Mouse (Mus musculus) cerebellum, adult 18-20 months (tissue): ENCODE results near the gene Cdk6.
"Not testable (repeated sequence)": the region's sequence is repeated elsewhere in the genome, so short reads cannot be mapped to it uniquely, and the experiment has no call there.

Experiments
- DNase-seq, 2 experiments: peaks; one replicate each; pipeline ENCODE4 v3.0.0; 2021

Cdk6 gene

DNA sequence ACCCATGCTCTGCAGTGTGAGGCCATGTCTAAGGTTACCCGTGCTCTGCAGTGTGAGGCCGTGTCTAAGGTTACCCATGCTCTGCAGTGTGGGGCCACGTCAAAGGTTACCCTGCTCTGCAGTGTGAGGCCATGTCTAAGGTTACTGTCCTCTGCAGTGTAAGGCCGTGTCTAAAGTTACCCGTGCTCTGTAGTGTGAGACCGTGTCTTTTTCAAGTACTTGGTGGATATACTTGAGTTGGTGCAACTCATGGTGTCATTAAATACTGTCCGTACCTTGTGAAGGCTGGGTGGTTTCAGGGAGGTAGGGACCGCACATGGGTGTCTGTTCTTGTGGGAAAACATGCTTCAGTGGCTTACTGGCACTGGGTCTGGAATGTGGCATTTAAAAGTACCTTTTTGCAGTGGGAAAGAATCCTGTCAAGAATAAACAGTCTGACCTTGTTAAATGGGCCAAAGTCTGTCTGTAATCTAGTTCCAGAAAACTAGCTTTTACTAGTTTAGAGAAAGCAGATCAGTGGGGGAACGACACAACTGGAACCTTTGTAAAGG, 97.2 kb downstream of the Cdk6 start:
- not testable (repeated sequence) for DNase-seq

DNA sequence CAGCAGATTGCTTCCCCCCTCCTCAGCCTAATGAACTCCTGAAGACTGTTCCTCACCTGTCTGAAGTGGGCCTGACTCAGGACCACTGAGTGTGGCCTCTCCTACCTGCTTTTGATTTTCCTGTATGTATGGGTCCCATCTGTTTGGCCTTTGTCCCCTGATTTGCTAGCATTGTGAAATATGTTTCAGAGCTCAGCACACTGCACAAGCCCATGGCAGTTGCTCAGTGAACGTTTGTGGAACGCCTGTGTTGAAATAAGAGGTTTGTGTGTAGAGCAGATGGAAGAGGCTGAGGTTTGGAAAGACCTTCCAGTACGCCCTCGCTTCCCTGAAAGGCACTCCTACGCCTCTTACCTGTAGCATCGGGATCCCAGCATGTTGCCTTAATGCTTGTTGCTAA, 98.1 kb downstream of the Cdk6 start:
- not testable (repeated sequence) for DNase-seq

GRCm38 (mm10) chr5:3442524-3442923, 101.2 kb downstream of the Cdk6 start:
- DNase-seq = not testable (repeated sequence)

GRCm38 (mm10) chr5:3451233-3451632, 109.9 kb downstream of the Cdk6 start:
- DNase-seq = not testable (repeated sequence)

DNA sequence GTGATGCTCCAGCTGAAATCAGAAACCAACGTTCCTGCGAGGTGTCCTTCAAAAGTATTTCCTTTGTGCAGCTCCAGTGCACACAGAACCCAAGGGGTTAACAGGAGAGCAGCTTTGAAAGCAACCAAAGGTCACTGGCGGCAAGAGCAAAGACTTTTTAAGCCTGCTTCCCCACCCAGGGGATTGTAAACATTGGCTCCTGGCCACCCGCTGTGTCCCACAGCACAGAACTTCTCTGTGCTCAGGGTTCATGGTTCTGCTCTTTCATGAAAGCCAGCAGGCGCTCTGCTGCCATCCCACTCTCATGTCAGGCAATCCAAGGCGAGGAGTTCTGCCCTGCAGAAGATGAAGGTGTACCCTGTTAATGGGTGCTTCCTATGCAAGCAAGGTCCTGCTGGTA, 112.7 kb downstream of the Cdk6 start:
- not testable (repeated sequence) for DNase-seq

GRCm38 (mm10) chr5:3460907-3461306, 119.6 kb downstream of the Cdk6 start:
- no peak for DNase-seq

DNA sequence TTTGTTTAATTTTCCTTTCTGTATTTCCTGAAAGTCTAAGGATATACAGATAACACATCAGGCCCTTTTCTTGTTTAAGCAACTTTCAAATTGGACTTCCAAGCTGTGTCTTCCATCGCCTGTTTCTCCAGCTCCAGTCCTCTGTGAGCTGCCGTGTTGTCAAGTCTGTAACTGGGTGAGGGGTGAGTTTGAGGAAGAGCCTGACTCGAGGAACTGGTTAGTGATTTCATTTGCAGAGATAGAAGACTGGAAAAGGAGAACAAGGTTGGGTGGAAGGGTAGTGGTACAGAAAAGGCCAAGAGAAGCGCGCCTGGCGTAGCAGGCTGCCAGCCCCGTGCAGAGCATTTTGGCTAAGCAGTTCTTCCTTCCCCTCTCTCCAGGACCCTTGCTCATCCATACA, 120.1 kb downstream of the Cdk6 start:
- DNase-seq = no peak

DNA sequence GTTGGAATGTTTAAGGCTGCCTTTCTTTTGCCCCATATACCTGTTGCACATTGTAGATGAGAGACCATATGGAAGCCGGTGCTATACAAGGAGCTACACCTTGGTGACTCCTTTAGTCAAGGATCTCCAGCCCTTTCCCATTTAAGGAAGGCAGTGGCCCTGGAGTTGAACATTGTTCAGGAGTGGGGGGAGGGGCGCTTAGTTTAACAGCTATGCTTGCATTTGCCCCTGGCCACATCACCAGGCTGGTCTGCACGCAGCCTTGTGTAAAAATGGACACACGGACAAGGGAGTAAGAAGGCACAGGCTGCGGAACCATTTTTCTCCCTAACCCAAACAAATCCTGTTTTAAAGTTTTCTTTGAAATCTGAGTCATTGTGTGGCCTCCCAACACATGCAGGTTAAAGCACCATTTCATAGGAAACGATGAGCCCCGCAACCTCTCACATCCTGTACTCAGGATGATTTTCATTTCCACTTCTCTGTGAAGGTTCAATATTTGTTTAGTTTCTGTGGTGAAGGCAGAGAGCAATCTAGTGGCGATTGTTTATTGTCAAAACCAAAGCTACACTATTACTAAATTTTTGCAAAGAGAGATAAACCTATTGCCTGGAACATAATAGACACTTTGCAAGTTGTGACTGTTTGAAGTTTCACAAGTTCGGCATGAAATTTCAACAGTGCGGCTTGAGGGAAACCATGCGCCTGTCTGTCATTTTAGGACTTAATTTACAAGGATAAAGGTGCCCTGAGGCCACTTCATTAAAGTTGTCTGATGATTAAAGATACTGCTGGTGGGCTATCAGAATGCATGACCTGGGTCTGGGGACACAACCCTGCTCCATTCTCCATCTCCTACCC, 121.8 kb downstream of the Cdk6 start:
- no peak for DNase-seq

GRCm38 (mm10) chr5:3463758-3464157, 122.5 kb downstream of the Cdk6 start:
- DNase-seq = no peak

GRCm38 (mm10) chr5:3466069-3466877, 125.0 kb downstream of the Cdk6 start:
- DNase-seq = no peak

DNA sequence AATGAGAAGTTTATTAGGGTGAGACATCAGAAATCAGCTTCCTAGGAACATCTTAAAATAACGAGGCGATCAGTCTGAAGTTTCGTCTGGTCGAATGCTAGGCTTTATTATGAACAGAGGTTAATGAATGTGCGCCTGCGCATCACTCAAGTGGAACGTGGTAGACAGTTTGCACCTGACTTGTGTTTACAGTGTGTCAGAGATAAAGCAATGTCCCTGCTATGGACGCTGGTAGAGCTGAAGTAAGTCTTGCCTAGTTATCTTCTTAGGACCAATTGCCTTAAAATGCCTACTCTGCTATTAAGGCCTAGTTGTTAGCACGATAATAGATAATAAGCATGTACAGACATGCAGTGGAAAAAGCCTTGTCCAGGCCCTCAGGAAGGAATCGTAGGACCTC, 129.6 kb downstream of the Cdk6 start:
- no peak for DNase-seq

GRCm38 (mm10) chr5:3472311-3473156, 131.2 kb downstream of the Cdk6 start:
- no peak for DNase-seq

DNA sequence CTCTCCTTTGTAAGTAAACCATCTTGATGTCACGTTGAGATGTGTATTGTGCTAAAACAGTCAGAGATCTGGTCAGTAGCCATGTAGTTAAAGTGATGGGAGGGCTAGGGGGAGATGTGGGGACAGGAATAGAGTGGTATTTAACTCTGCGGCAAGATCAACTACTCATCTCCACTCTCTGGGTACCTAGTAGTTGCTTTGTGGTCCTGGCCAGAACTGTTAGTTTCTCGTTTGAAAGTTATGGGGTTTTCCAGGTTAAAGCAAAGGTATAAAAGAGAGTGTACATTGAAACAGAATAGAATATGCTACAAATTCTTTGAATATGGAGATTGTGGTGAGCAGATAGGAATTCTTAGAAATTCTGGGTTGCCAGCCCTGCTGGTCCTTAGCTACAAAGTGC, 136.4 kb downstream of the Cdk6 start:
- no peak for DNase-seq

DNA sequence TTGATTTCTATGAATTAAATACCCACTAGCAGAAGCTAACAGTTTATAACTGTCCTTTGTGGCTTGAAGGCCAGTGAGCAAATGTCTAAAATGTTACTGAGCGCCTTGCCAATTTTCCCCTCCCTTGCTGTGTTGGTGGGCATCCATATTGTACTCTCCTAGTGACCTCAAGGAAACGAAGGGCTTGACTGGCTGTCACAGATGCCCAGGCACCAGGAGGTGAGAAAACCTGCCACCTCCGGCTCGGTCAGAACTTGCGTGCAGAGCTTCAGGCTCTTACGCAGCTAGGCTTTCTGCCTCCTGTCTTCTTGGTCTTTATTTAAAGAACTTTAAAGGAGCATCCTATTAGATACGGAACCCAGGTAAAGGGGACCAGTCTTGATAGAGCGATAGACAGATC, 136.9 kb downstream of the Cdk6 start:
- no peak for DNase-seq

GRCm38 (mm10) chr5:3479016-3479795, 137.9 kb downstream of the Cdk6 start:
- DNase-seq = no peak

- DNase-seq = no peak
These were observed 139.5 kb downstream of the Cdk6 start for GRCm38 (mm10) chr5:3480637-3481395.

DNA sequence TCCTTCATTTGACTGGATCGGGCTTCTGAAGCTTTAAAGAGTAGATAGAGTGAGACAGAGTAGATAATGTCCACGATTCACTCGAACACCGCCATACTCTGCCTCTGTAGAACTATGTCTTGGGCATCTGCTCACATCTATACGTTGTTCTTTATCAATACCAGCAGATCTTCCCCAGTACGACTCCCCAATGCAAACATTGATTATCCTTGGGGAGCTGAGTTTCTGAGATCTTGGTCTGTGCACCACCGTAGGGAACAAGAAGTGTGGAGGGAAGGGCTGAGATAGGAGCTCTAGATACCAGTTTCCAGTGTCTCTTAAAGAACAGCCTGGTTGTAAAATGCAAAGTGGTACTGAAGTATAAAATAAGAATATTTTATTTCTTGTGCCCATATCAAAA, 141.2 kb downstream of the Cdk6 start:
- no peak for DNase-seq

GRCm38 (mm10) chr5:3483054-3483722, 141.9 kb downstream of the Cdk6 start:
- DNase-seq = no peak

- no peak for DNase-seq
These were observed 145.4 kb downstream of the Cdk6 start for GRCm38 (mm10) chr5:3486579-3487282.
